Mouse (Mus musculus): ENCODE data around the gene Fzd2. TPM values are rescaled to one million over a fixed set of nuclear protein-coding genes. Genes with fewer than 3 reads are reported as not detected.
"Not testable (repeated sequence)": the region's sequence is repeated elsewhere in the genome, so short reads cannot be mapped to it uniquely, and the experiment has no call there.

Fzd2 gene
- polyA plus RNA-seq, 1 experiment from 2014 or later: 6.0 TPM

- Histone ChIP-seq H3K4me3 (ENCODE audit: low read length) (no peak overlapping the region), H3K36me3 (ENCODE audit: control insufficient read depth, insufficient read depth, low read length) (no peaks in the 10 kb centered on the region), H3K4me1 (ENCODE audit: control insufficient read depth, insufficient read depth, low read depth, low read length) (peaks cover 6% of the 10 kb centered on the region; the same call in 1 of the 2 replicates), H3K4me2 (ENCODE audit: low read length) (no peak overlapping the region), H3K9me3 (ENCODE audit: control insufficient read depth, low read length) (no peaks in the 10 kb centered on the region), H3K27ac (ENCODE audit: low read depth, low read length) (no peak overlapping the region), H3K9ac (ENCODE audit: low read depth, low read length) (no peak overlapping the region), H3K27me3 (replicated peaks; ENCODE audit: control insufficient read depth, insufficient read depth, low read length) (peaks cover 4% of the 10 kb centered on the region; the same call in 1 of the 2 replicates)
- 89% methylated on average over 3 of the region's 3 CpGs for WGBS
- ATAC-seq: no peak
Observed at GRCm38 (mm10) chr11:102599912-102600311, 4.3 kb upstream of the Fzd2 start.

- Histone ChIP-seq H3K9ac (ENCODE audit: low read depth, low read length) (peak overlapping the region; percentile 63), H3K27ac (ENCODE audit: low read depth, low read length) (peak overlapping the region; percentile 84), H3K4me2 (ENCODE audit: low read length) (peak overlapping the region; percentile 89), H3K4me1 (ENCODE audit: control insufficient read depth, insufficient read depth, low read depth, low read length) (peaks cover 19% of the 10 kb centered on the region), H3K4me3 (ENCODE audit: low read length) (peak overlapping the region; percentile 74), H3K36me3 (ENCODE audit: control insufficient read depth, insufficient read depth, low read length) (no peaks in the 10 kb centered on the region), H3K27me3 (replicated peaks; ENCODE audit: control insufficient read depth, insufficient read depth, low read length) (peaks cover 7% of the 10 kb centered on the region; the same call in 1 of the 2 replicates), H3K9me3 (ENCODE audit: control insufficient read depth, low read length) (no peaks in the 10 kb centered on the region)
- no peak for ATAC-seq
- 3% methylated on average over 13 of the region's 13 CpGs for WGBS
Observed at GRCm38 (mm10) chr11:102602816-102603495, 1.2 kb upstream of the Fzd2 start.

- peak; percentile 55 for ATAC-seq
- peak overlapping the region; percentile 89 for H3K4me2 ChIP-seq (ENCODE audit: low read length)
- WGBS: under 1% methylated on average over 10 of the region's 10 CpGs
- peak overlapping the region; percentile 84 for H3K27ac ChIP-seq (ENCODE audit: low read depth, low read length)
- peak overlapping the region; percentile 74 for H3K4me3 ChIP-seq (ENCODE audit: low read length)
- H3K4me1 ChIP-seq (ENCODE audit: control insufficient read depth, insufficient read depth, low read depth, low read length): peaks cover 19% of the 10 kb centered on the region
- H3K36me3 ChIP-seq (ENCODE audit: control insufficient read depth, insufficient read depth, low read length): no peaks in the 10 kb centered on the region
- no peaks in the 10 kb centered on the region for H3K9me3 ChIP-seq (ENCODE audit: control insufficient read depth, low read length)
- peak overlapping the region; percentile 63 for H3K9ac ChIP-seq (ENCODE audit: low read depth, low read length)
- peaks cover 8% of the 10 kb centered on the region; the same call in 1 of the 2 replicates for H3K27me3 ChIP-seq (replicated peaks; ENCODE audit: control insufficient read depth, insufficient read depth, low read length)
Observed at GRCm38 (mm10) chr11:102603496-102603850, 723 bp upstream of the Fzd2 start.

- Histone ChIP-seq H3K27ac (ENCODE audit: low read depth, low read length) (peak overlapping the region; percentile 89), H3K36me3 (ENCODE audit: control insufficient read depth, insufficient read depth, low read length) (no peaks in the 10 kb centered on the region), H3K4me2 (ENCODE audit: low read length) (peak overlapping the region; percentile 89), H3K9me3 (ENCODE audit: control insufficient read depth, low read length) (no peaks in the 10 kb centered on the region), H3K4me3 (ENCODE audit: low read length) (peak overlapping the region; percentile 74), H3K4me1 (ENCODE audit: control insufficient read depth, insufficient read depth, low read depth, low read length) (peaks cover 19% of the 10 kb centered on the region), H3K27me3 (replicated peaks; ENCODE audit: control insufficient read depth, insufficient read depth, low read length) (peaks cover 8% of the 10 kb centered on the region), H3K9ac (ENCODE audit: low read depth, low read length) (peak overlapping the region; percentile 75)
- WGBS: under 1% methylated on average over 67 of the region's 74 CpGs
- ATAC-seq: peak; percentile 38
Observed at GRCm38 (mm10) chr11:102604777-102605552, 769 bp downstream of the Fzd2 start.

- ATAC-seq: no peak
- Histone ChIP-seq H3K4me2 (ENCODE audit: low read length) (peak overlapping the region; percentile 89), H3K27me3 (replicated peaks; ENCODE audit: control insufficient read depth, insufficient read depth, low read length) (peaks cover 8% of the 10 kb centered on the region), H3K9me3 (ENCODE audit: control insufficient read depth, low read length) (no peaks in the 10 kb centered on the region), H3K27ac (ENCODE audit: low read depth, low read length) (peak overlapping the region; percentile 89; the same call in 1 of the 2 replicates), H3K9ac (ENCODE audit: low read depth, low read length) (peak overlapping the region; percentile 75), H3K4me1 (ENCODE audit: control insufficient read depth, insufficient read depth, low read depth, low read length) (peaks cover 19% of the 10 kb centered on the region), H3K36me3 (ENCODE audit: control insufficient read depth, insufficient read depth, low read length) (no peaks in the 10 kb centered on the region), H3K4me3 (ENCODE audit: low read length) (peak overlapping the region; percentile 74)
- 1% methylated on average over 62 of the region's 62 CpGs for WGBS
Observed at GRCm38 (mm10) chr11:102605553-102606416, 1.6 kb downstream of the Fzd2 start.

- WGBS: 3% methylated on average over 12 of the region's 12 CpGs
- no peak for ATAC-seq
- H3K4me3 ChIP-seq (ENCODE audit: low read length): peak overlapping the region; percentile 74
- peaks cover 19% of the 10 kb centered on the region for H3K4me1 ChIP-seq (ENCODE audit: control insufficient read depth, insufficient read depth, low read depth, low read length)
- peaks cover 8% of the 10 kb centered on the region for H3K27me3 ChIP-seq (replicated peaks; ENCODE audit: control insufficient read depth, insufficient read depth, low read length)
- H3K27ac ChIP-seq (ENCODE audit: low read depth, low read length): no peak overlapping the region
- peak overlapping the region; percentile 89 for H3K4me2 ChIP-seq (ENCODE audit: low read length)
- peak overlapping the region; percentile 54 for H3K9ac ChIP-seq (ENCODE audit: low read depth, low read length)
- H3K36me3 ChIP-seq (ENCODE audit: control insufficient read depth, insufficient read depth, low read length): no peaks in the 10 kb centered on the region
- no peaks in the 10 kb centered on the region for H3K9me3 ChIP-seq (ENCODE audit: control insufficient read depth, low read length)
Observed at GRCm38 (mm10) chr11:102606751-102607171, 2.6 kb downstream of the Fzd2 start.

GRCm38 (mm10) chr11:102607201-102607600 is 3.0 kb downstream of the Fzd2 start:
- H3K27me3 ChIP-seq (replicated peaks; ENCODE audit: control insufficient read depth, insufficient read depth, low read length); ATAC-seq; H3K27ac ChIP-seq (ENCODE audit: low read depth, low read length); H3K36me3 ChIP-seq (ENCODE audit: control insufficient read depth, insufficient read depth, low read length); H3K9me3 ChIP-seq (ENCODE audit: control insufficient read depth, low read length): not testable (repeated sequence)
- Histone ChIP-seq H3K9ac (ENCODE audit: low read depth, low read length) (peak overlapping the region; percentile 54), H3K4me3 (ENCODE audit: low read length) (peak overlapping the region; percentile 74), H3K4me1 (ENCODE audit: control insufficient read depth, insufficient read depth, low read depth, low read length) (peaks cover 19% of the 10 kb centered on the region), H3K4me2 (ENCODE audit: low read length) (peak overlapping the region; percentile 89)
- WGBS: 2% methylated on average over 12 of the region's 12 CpGs

GRCm38 (mm10) chr11:102607686-102608548 is 3.7 kb downstream of the Fzd2 start:
- H3K9me3 ChIP-seq (ENCODE audit: control insufficient read depth, low read length): no peaks in the 10 kb centered on the region
- H3K27me3 ChIP-seq (replicated peaks; ENCODE audit: control insufficient read depth, insufficient read depth, low read length): peaks cover 8% of the 10 kb centered on the region
- 20% methylated on average over 10 of the region's 10 CpGs for WGBS
- H3K27ac ChIP-seq (ENCODE audit: low read depth, low read length): no peak overlapping the region
- peak overlapping the region; percentile 74 for H3K4me3 ChIP-seq (ENCODE audit: low read length)
- ATAC-seq: no peak
- no peaks in the 10 kb centered on the region for H3K36me3 ChIP-seq (ENCODE audit: control insufficient read depth, insufficient read depth, low read length)
- H3K4me2 ChIP-seq (ENCODE audit: low read length): peak overlapping the region; percentile 89
- peaks cover 18% of the 10 kb centered on the region for H3K4me1 ChIP-seq (ENCODE audit: control insufficient read depth, insufficient read depth, low read depth, low read length)
- H3K9ac ChIP-seq (ENCODE audit: low read depth, low read length): no peak overlapping the region

Data from hindbrain, embryonic 16.5 days (tissue).